9 mouse cellular contexts compared by ENCODE assay signal in the genomic region with DNA sequence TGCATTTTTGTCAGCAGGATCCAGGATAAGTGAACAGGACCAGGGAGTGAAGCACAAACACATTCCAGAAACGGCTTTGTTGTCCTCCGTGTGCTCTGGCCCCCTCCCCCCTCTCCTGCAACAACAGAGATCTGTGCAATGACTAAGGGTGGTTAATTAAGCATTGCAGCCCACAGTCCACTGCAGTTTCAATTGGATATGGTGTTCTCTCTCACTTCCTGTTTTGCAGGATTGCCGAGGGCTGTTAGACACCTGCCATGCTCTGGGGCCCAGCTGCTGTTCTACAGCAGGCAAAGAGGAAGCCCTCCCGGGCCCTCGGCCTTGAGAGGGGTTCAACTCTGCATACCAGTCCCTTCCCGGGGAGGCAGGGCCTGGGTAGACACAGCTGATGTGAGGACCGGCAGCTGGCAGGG.
DNase-seq lines count a peak whose midpoint lies in the region; ATAC-seq and TF ChIP-seq lines count a peak whose summit lies in the region.
"Had no signal": no experiment of that assay in that cellular context is flagged by ENCODE, and none has a peak within 500 bp of the region (broad histone marks: within the 10 kb centered on the region; RNA-seq: fewer than 3 reads in every experiment).

No protein-coding gene starts in this region.

- H3K4me2 ChIP-seq in forebrain, embryonic 15.5 days (replicated peaks) = no peak overlapping the region
- no peak overlapping the region for H3K4me2 ChIP-seq in stomach, embryonic 15.5 days
- H3K4me2 ChIP-seq in stomach, postnatal 0 days (replicated peaks; ENCODE audit: low read depth) = no peak overlapping the region
- H3K4me2 ChIP-seq in hindbrain, embryonic 12.5 days (replicated peaks) = no peak overlapping the region
- H3K4me2 ChIP-seq in liver, embryonic 15.5 days = no peak overlapping the region
- H3K4me2 ChIP-seq in neural tube, embryonic 13.5 days = no peak overlapping the region
- H3K4me2 ChIP-seq: embryonic facial prominence, embryonic 12.5 days had no signal

- DNase-seq in forebrain, embryonic 10.5 days (ENCODE audit: extremely low spot score, low spot score) = peak; percentile 46
- DNase-seq in stomach, postnatal 0 days (ENCODE audit: low spot score) = no peak
- peak; percentile 86 for DNase-seq in thymus, postnatal 4 days

- peaks cover 27% of the 10 kb centered on the region for H3K4me1 ChIP-seq in forebrain, embryonic 10.5 days
- peaks cover 6% of the 10 kb centered on the region for H3K4me1 ChIP-seq in forebrain, embryonic 15.5 days
- no peaks in the 10 kb centered on the region for H3K4me1 ChIP-seq in stomach, embryonic 15.5 days
- no peaks in the 10 kb centered on the region for H3K4me1 ChIP-seq in stomach, postnatal 0 days (replicated peaks; ENCODE audit: control insufficient read depth, insufficient read depth)
- H3K4me1 ChIP-seq in hindbrain, embryonic 12.5 days = peaks cover 10% of the 10 kb centered on the region
- no peaks in the 10 kb centered on the region; the same call in 1 of the 2 replicates for H3K4me1 ChIP-seq in liver, embryonic 15.5 days (replicated peaks)
- H3K4me1 ChIP-seq in neural tube, embryonic 13.5 days (replicated peaks) = peaks cover 17% of the 10 kb centered on the region
- H3K4me1 ChIP-seq: embryonic facial prominence, embryonic 12.5 days had no signal

- H3K4me3 ChIP-seq in forebrain, embryonic 10.5 days = no peak overlapping the region
- H3K4me3 ChIP-seq in forebrain, embryonic 15.5 days = no peak overlapping the region
- H3K4me3 ChIP-seq in stomach, embryonic 15.5 days (replicated peaks) = no peak overlapping the region
- no peak overlapping the region for H3K4me3 ChIP-seq in stomach, postnatal 0 days (ENCODE audit: low read depth, low read length)
- H3K4me3 ChIP-seq in hindbrain, embryonic 12.5 days = no peak overlapping the region
- H3K4me3 ChIP-seq in liver, embryonic 15.5 days (replicated peaks) = no peak overlapping the region
- no peak overlapping the region for H3K4me3 ChIP-seq in neural tube, embryonic 13.5 days
- H3K4me3 ChIP-seq: embryonic facial prominence, embryonic 12.5 days had no signal

- peak overlapping the region; percentile 68 for H3K27ac ChIP-seq in forebrain, embryonic 10.5 days
- H3K27ac ChIP-seq in forebrain, embryonic 15.5 days (replicated peaks) = no peak overlapping the region
- H3K27ac ChIP-seq in stomach, embryonic 15.5 days = no peak overlapping the region
- no peak overlapping the region for H3K27ac ChIP-seq in stomach, postnatal 0 days (replicated peaks)
- no peak overlapping the region for H3K27ac ChIP-seq in hindbrain, embryonic 12.5 days
- H3K27ac ChIP-seq in liver, embryonic 15.5 days (replicated peaks) = no peak overlapping the region
- H3K27ac ChIP-seq in neural tube, embryonic 13.5 days (replicated peaks) = 0 out of 2 replicates have a peak overlapping the region, but pooled peaks have one; percentile 6
- H3K27ac ChIP-seq: embryonic facial prominence, embryonic 12.5 days had no signal

- no peak for ATAC-seq in forebrain, embryonic 15.5 days (replicated peaks)
- ATAC-seq in stomach, embryonic 15.5 days (ENCODE audit: insufficient read depth, low FRiP score, low read depth) = peak; percentile 31; the same call in 1 of the 2 replicates
- no peak for ATAC-seq in stomach, postnatal 0 days (ENCODE audit: low FRiP score, low TSS enrichment)
- peak; percentile 84 for ATAC-seq in hindbrain, embryonic 12.5 days (ENCODE audit: low FRiP score)
- ATAC-seq in liver, embryonic 15.5 days (ENCODE audit: insufficient read depth) = peak; percentile 51
- ATAC-seq in neural tube, embryonic 13.5 days (ENCODE audit: low read depth) = peak; percentile 87

- 11% methylated on average over 7 of the region's 7 CpGs for WGBS in forebrain, embryonic 10.5 days
- 4% methylated on average over 7 of the region's 7 CpGs for WGBS in forebrain, embryonic 15.5 days
- 28% methylated on average over 7 of the region's 7 CpGs for WGBS in stomach, embryonic 15.5 days
- WGBS in stomach, postnatal 0 days = 25% methylated on average over 7 of the region's 7 CpGs
- 11% methylated on average over 7 of the region's 7 CpGs for WGBS in hindbrain, embryonic 12.5 days
- 6% methylated on average over 7 of the region's 7 CpGs for WGBS in liver, embryonic 15.5 days (ENCODE audit: insufficient replicate concordance)
- 3% methylated on average over 7 of the region's 7 CpGs for WGBS in neural tube, embryonic 13.5 days

- no peak for TF ChIP-seq EP300 in stomach, postnatal 0 days (optimal IDR thresholded peaks at IDR 0.05)

- no peak overlapping the region for H3K9ac ChIP-seq in forebrain, embryonic 15.5 days (replicated peaks)
- no peak overlapping the region for H3K9ac ChIP-seq in stomach, embryonic 15.5 days
- no peak overlapping the region for H3K9ac ChIP-seq in stomach, postnatal 0 days (ENCODE audit: low read length)
- H3K9ac ChIP-seq in hindbrain, embryonic 12.5 days = no peak overlapping the region
- no peak overlapping the region for H3K9ac ChIP-seq in liver, embryonic 15.5 days
- no peak overlapping the region for H3K9ac ChIP-seq in neural tube, embryonic 13.5 days
- H3K9ac ChIP-seq: embryonic facial prominence, embryonic 12.5 days had no signal

- no peaks in the 10 kb centered on the region for H3K36me3 ChIP-seq in forebrain, embryonic 10.5 days (replicated peaks)
- no peaks in the 10 kb centered on the region for H3K36me3 ChIP-seq in forebrain, embryonic 15.5 days
- no peaks in the 10 kb centered on the region for H3K36me3 ChIP-seq in stomach, embryonic 15.5 days
- H3K36me3 ChIP-seq in stomach, postnatal 0 days (ENCODE audit: control insufficient read depth, insufficient read depth, low read length) = no peaks in the 10 kb centered on the region
- H3K36me3 ChIP-seq in hindbrain, embryonic 12.5 days = no peaks in the 10 kb centered on the region
- H3K36me3 ChIP-seq in liver, embryonic 15.5 days (replicated peaks) = no peaks in the 10 kb centered on the region
- no peaks in the 10 kb centered on the region for H3K36me3 ChIP-seq in neural tube, embryonic 13.5 days
- H3K36me3 ChIP-seq: embryonic facial prominence, embryonic 12.5 days had no signal

- TF ChIP-seq CTCF in stomach, postnatal 0 days (IDR thresholded peaks at IDR 0.05; ENCODE audit: low read depth) = no peak

- H3K27me3 ChIP-seq in forebrain, embryonic 10.5 days (ENCODE audit: poor library complexity, severe bottlenecking) = peaks cover 35% of the 10 kb centered on the region
- no peaks in the 10 kb centered on the region; the same call in 1 of the 2 replicates for H3K27me3 ChIP-seq in forebrain, embryonic 15.5 days
- no peaks in the 10 kb centered on the region for H3K27me3 ChIP-seq in stomach, embryonic 15.5 days (replicated peaks)
- no peaks in the 10 kb centered on the region for H3K27me3 ChIP-seq in stomach, postnatal 0 days (ENCODE audit: control insufficient read depth, insufficient read depth, low read length)
- H3K27me3 ChIP-seq in hindbrain, embryonic 12.5 days = peaks cover 4% of the 10 kb centered on the region; the same call in 1 of the 2 replicates
- H3K27me3 ChIP-seq in liver, embryonic 15.5 days = no peaks in the 10 kb centered on the region
- H3K27me3 ChIP-seq in neural tube, embryonic 13.5 days = no peaks in the 10 kb centered on the region
- H3K27me3 ChIP-seq: embryonic facial prominence, embryonic 12.5 days had no signal

- H3K9me3 ChIP-seq in forebrain, embryonic 10.5 days = no peaks in the 10 kb centered on the region
- H3K9me3 ChIP-seq in forebrain, embryonic 15.5 days = no peaks in the 10 kb centered on the region
- no peaks in the 10 kb centered on the region for H3K9me3 ChIP-seq in stomach, embryonic 15.5 days
- H3K9me3 ChIP-seq in stomach, postnatal 0 days (ENCODE audit: control insufficient read depth, low read length) = no peaks in the 10 kb centered on the region
- no peaks in the 10 kb centered on the region for H3K9me3 ChIP-seq in hindbrain, embryonic 12.5 days (replicated peaks)
- no peaks in the 10 kb centered on the region for H3K9me3 ChIP-seq in liver, embryonic 15.5 days (replicated peaks)
- no peaks in the 10 kb centered on the region for H3K9me3 ChIP-seq in neural tube, embryonic 13.5 days
- H3K9me3 ChIP-seq: embryonic facial prominence, embryonic 12.5 days had no signal

Comparison
In these comparisons a context has a peak if more than half of its experiments do, and no peak if none do; other contexts are left out.
1. H3K27ac ChIP-seq: peak in forebrain, embryonic 10.5 days (single experiment) and neural tube, embryonic 13.5 days (single experiment); none in forebrain, embryonic 15.5 days (single experiment), stomach, embryonic 15.5 days (single experiment), stomach, postnatal 0 days (single experiment), hindbrain, embryonic 12.5 days (single experiment) and liver, embryonic 15.5 days (single experiment).
2. ATAC-seq: peak in stomach, embryonic 15.5 days (single experiment), hindbrain, embryonic 12.5 days (single experiment), liver, embryonic 15.5 days (single experiment) and neural tube, embryonic 13.5 days (single experiment); none in forebrain, embryonic 15.5 days (single experiment) and stomach, postnatal 0 days (single experiment).